Mouse (Mus musculus): ENCODE measurements around the gene Egfr. TPM values are rescaled to one million over a fixed set of nuclear protein-coding genes. Genes with fewer than 3 reads are reported as not detected.

Egfr gene
- polyA plus RNA-seq, 1 experiment from 2014 or later: 6.4 TPM

DNA sequence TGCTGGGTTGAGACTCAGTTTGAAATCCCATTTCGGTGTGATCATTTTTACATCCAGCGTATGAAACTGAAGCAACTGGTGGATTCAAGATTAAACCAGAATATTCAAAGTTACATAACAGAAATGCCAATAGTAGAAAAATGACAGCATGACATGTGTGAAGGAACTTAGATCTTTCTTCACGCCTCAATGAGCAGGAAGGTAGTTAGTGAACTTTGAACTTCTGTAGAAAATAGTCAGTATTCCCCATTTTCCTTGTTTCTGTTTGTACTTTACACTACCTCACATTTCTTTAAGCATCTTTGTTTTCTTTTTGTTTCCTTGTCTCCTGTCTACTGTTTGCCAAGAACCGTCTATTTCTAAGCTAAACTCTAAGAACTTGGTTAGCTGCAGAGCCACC is 53.9 kb downstream of the Egfr start:
- WGBS: 87% methylated on average over 4 of the region's 4 CpGs
- no peak overlapping the region for H3K4me2 ChIP-seq (ENCODE audit: low read depth, low read length)
- DNase-seq (ENCODE audit: low spot score) (no peak), ATAC-seq (replicated peaks; ENCODE audit: insufficient number of reproducible peaks, low FRiP score, low TSS enrichment, low read depth) (no peak)
- H3K4me3 ChIP-seq (ENCODE audit: low read depth, low read length): no peak overlapping the region
- no peaks in the 10 kb centered on the region for H3K36me3 ChIP-seq (replicated peaks; ENCODE audit: control insufficient read depth, insufficient read depth, low read depth, low read length)
- no peaks in the 10 kb centered on the region for H3K27me3 ChIP-seq (ENCODE audit: control insufficient read depth, insufficient read depth, low read length)
- no peak overlapping the region for H3K9ac ChIP-seq (replicated peaks; ENCODE audit: low read length)
- no peaks in the 10 kb centered on the region for H3K9me3 ChIP-seq (replicated peaks; ENCODE audit: control insufficient read depth, low read length)
- H3K4me1 ChIP-seq (ENCODE audit: control insufficient read depth, insufficient read depth, low read length): no peaks in the 10 kb centered on the region
- H3K27ac ChIP-seq (replicated peaks; ENCODE audit: low read depth, low read length): no peak overlapping the region

DNA sequence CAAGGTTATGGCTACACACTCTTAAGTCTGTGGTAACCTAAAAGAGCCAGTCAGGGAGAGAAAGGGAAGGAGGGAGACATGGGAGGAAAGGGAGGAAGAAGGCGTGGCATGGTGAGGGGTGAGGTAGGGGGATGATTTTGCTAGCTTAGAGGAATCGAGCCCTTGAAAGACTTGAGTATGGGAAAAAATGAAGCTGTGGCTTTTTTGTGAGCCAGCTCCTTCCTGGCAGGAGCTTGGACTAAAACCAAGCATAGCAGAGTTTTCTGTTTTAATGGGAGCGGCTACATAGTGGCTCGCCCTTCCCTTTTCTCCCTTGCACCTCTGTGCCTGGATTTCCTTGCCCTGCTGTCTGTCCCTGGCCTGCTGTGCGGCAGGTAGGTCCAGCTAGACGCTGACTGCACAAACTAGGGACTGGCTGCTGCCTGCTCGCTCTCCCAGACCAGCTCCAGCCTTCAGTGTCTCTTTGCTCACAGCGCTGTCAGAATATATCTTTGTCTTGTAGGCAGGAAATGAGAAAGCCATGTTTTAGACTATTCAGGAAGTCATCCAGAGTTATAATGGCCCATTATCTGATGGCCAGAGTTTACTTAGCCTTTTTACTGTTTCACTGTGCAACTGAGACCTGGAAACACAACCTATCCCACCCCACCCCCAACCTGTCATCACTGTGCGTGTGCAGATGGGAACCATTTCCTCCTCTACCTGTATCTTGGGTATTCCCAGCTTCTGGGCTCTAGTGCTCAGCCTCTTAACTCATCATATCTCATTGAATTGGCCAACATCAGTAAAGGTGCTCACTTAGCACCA is 57.4 kb downstream of the Egfr start:
- ATAC-seq (replicated peaks; ENCODE audit: insufficient number of reproducible peaks, low FRiP score, low TSS enrichment, low read depth): no peak
- Histone ChIP-seq H3K36me3 (replicated peaks; ENCODE audit: control insufficient read depth, insufficient read depth, low read depth, low read length) (no peaks in the 10 kb centered on the region), H3K4me1 (ENCODE audit: control insufficient read depth, insufficient read depth, low read length) (no peaks in the 10 kb centered on the region), H3K4me2 (ENCODE audit: low read depth, low read length) (no peak overlapping the region), H3K27ac (replicated peaks; ENCODE audit: low read depth, low read length) (no peak overlapping the region), H3K9me3 (replicated peaks; ENCODE audit: control insufficient read depth, low read length) (no peaks in the 10 kb centered on the region), H3K4me3 (ENCODE audit: low read depth, low read length) (no peak overlapping the region), H3K9ac (replicated peaks; ENCODE audit: low read length) (no peak overlapping the region), H3K27me3 (ENCODE audit: control insufficient read depth, insufficient read depth, low read length) (no peaks in the 10 kb centered on the region)
- DNase-seq (ENCODE audit: low spot score): no peak
- 70% methylated on average over 9 of the region's 9 CpGs for WGBS

DNA sequence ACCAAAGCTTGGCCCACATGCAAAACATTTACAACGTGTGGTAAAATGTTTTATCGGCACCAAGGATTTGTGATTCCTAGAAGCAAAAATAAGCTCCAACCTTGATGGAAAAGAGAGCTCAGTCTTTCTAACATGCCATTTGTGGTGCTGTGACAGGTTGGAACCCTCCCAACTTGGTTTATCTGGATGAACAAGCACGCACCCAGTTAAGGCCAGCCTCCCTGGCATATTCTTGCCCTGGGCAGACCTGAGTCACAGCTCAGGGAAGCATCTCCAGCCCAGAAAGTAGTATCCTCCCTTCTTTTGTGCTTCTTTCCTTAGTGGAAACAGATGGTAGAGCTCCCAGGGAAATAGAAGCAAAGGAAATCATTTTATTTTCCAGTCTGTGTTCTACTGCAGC is 58.1 kb downstream of the Egfr start:
- WGBS: 86% methylated on average over 3 of the region's 3 CpGs
- H3K27ac ChIP-seq (replicated peaks; ENCODE audit: low read depth, low read length): no peak overlapping the region
- H3K9me3 ChIP-seq (replicated peaks; ENCODE audit: control insufficient read depth, low read length): no peaks in the 10 kb centered on the region
- no peak overlapping the region for H3K9ac ChIP-seq (replicated peaks; ENCODE audit: low read length)
- no peak overlapping the region for H3K4me3 ChIP-seq (ENCODE audit: low read depth, low read length)
- H3K36me3 ChIP-seq (replicated peaks; ENCODE audit: control insufficient read depth, insufficient read depth, low read depth, low read length): no peaks in the 10 kb centered on the region
- no peak overlapping the region for H3K4me2 ChIP-seq (ENCODE audit: low read depth, low read length)
- ATAC-seq (replicated peaks; ENCODE audit: insufficient number of reproducible peaks, low FRiP score, low TSS enrichment, low read depth): no peak
- no peak for DNase-seq (ENCODE audit: low spot score)
- no peaks in the 10 kb centered on the region for H3K4me1 ChIP-seq (ENCODE audit: control insufficient read depth, insufficient read depth, low read length)
- no peaks in the 10 kb centered on the region for H3K27me3 ChIP-seq (ENCODE audit: control insufficient read depth, insufficient read depth, low read length)

DNA sequence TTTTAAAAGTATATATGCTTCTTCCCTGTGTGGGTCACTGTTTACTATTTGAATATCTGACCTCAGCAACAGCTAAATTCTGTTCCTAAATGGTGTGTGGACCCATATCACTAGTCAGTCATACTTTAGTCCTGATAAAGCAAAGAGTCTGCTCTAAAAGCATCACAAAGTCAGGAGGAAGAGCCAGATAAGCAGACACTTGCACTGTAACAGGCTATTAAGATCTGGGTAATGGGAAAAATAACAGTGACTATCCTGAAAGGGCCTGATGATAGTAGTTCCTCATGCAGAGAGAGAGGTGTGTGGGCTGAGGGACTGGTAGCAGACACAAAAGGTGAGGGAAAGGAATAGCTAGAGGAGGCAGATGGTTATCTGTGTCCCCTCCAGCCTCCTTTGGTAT is 61.3 kb downstream of the Egfr start:
- H3K36me3 ChIP-seq (replicated peaks; ENCODE audit: control insufficient read depth, insufficient read depth, low read depth, low read length): no peaks in the 10 kb centered on the region
- no peak for DNase-seq (ENCODE audit: low spot score)
- H3K4me1 ChIP-seq (ENCODE audit: control insufficient read depth, insufficient read depth, low read length): no peaks in the 10 kb centered on the region
- H3K27me3 ChIP-seq (ENCODE audit: control insufficient read depth, insufficient read depth, low read length): no peaks in the 10 kb centered on the region
- no peak overlapping the region for H3K9ac ChIP-seq (replicated peaks; ENCODE audit: low read length)
- no peak overlapping the region for H3K4me3 ChIP-seq (ENCODE audit: low read depth, low read length)
- H3K27ac ChIP-seq (replicated peaks; ENCODE audit: low read depth, low read length): no peak overlapping the region
- H3K9me3 ChIP-seq (replicated peaks; ENCODE audit: control insufficient read depth, low read length): no peaks in the 10 kb centered on the region
- no peak overlapping the region for H3K4me2 ChIP-seq (ENCODE audit: low read depth, low read length)
- ATAC-seq (replicated peaks; ENCODE audit: insufficient number of reproducible peaks, low FRiP score, low TSS enrichment, low read depth): no peak

DNA sequence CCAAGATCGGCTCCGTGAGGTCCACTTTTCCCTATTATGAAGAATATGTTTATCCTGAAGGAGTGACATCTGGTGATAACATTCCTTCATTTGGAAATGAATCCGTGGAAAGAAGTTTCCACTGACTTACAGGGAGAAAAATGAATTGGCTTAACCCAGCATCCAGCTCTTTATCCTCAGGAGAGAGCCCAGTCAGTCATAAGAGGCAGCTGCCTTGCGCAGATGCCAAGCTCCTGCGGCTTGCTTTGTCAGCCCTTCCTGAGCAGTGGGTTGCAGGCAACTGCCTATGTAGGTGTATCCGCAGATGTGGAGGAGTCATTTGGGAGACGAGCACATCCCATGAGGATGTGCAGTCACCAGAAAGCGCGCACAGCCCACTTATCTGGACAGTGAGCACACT is 64.4 kb downstream of the Egfr start:
- no peaks in the 10 kb centered on the region for H3K4me1 ChIP-seq (ENCODE audit: control insufficient read depth, insufficient read depth, low read length)
- H3K36me3 ChIP-seq (replicated peaks; ENCODE audit: control insufficient read depth, insufficient read depth, low read depth, low read length): no peaks in the 10 kb centered on the region
- 90% methylated on average over 9 of the region's 9 CpGs for WGBS
- no peak overlapping the region for H3K27ac ChIP-seq (replicated peaks; ENCODE audit: low read depth, low read length)
- H3K4me3 ChIP-seq (ENCODE audit: low read depth, low read length): no peak overlapping the region
- H3K27me3 ChIP-seq (ENCODE audit: control insufficient read depth, insufficient read depth, low read length): no peaks in the 10 kb centered on the region
- no peak overlapping the region for H3K9ac ChIP-seq (replicated peaks; ENCODE audit: low read length)
- no peak for ATAC-seq (replicated peaks; ENCODE audit: insufficient number of reproducible peaks, low FRiP score, low TSS enrichment, low read depth)
- no peak for DNase-seq (ENCODE audit: low spot score)
- no peak overlapping the region for H3K4me2 ChIP-seq (ENCODE audit: low read depth, low read length)
- H3K9me3 ChIP-seq (replicated peaks; ENCODE audit: control insufficient read depth, low read length): no peaks in the 10 kb centered on the region

DNA sequence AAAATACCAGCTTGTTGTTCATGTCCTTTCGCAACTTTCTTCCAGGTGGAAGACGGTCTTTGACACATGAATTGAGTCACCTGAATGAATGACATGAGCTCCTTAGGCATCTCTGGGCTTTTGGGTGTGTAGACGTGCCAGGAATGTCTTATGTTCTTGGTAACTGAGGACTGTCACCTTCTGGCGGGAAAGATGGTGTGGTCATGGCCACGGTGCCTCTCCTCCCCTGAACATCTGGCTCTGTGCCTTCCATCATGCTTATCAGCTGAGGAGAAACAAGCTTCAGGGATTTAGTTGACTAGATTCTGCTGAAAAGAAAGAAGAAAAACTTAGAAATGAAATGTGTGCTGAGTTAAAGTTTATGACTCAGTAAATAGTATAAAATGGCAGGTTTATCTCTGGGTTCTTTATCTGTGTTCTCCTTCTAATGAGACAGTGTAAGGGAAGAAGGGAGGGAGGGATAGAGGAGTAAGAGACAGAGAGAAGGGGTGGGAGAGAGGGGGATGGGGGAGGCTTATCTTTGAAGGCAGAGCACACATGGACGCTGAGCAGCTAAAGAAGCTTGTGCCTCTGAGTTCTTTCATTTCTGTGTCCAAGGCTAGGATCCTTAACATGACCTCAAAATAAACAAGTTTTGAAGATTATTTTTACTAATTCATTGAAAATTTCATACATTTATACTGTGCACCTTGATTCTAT is 65.5 kb downstream of the Egfr start:
- H3K9ac ChIP-seq (replicated peaks; ENCODE audit: low read length): no peak overlapping the region
- H3K27ac ChIP-seq (replicated peaks; ENCODE audit: low read depth, low read length): no peak overlapping the region
- H3K27me3 ChIP-seq (ENCODE audit: control insufficient read depth, insufficient read depth, low read length): no peaks in the 10 kb centered on the region
- H3K4me1 ChIP-seq (ENCODE audit: control insufficient read depth, insufficient read depth, low read length): no peaks in the 10 kb centered on the region
- no peak for DNase-seq (ENCODE audit: low spot score)
- no peak for ATAC-seq (replicated peaks; ENCODE audit: insufficient number of reproducible peaks, low FRiP score, low TSS enrichment, low read depth)
- no peak overlapping the region for H3K4me3 ChIP-seq (ENCODE audit: low read depth, low read length)
- no peaks in the 10 kb centered on the region for H3K9me3 ChIP-seq (replicated peaks; ENCODE audit: control insufficient read depth, low read length)
- no peaks in the 10 kb centered on the region for H3K36me3 ChIP-seq (replicated peaks; ENCODE audit: control insufficient read depth, insufficient read depth, low read depth, low read length)
- 88% methylated on average over 6 of the region's 6 CpGs for WGBS
- H3K4me2 ChIP-seq (ENCODE audit: low read depth, low read length): no peak overlapping the region

DNA sequence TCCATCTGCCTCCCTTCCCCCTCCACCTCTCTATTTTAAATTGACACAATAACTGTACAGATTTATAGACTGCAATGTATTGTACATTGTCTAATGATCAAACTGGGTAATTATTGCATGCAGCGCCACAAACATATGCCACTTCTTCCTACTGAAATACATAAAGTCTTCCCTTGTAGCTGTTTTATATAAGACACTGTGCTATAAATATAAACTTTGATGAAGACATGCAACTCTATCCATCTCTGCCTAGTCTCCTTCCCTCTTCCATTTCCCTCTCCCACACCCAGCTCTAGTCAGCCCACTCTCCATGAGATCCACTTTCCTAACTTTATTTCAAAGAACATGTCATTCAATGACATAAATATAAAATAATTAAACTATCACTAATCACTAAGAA is 67.4 kb downstream of the Egfr start:
- Histone ChIP-seq H3K27me3 (ENCODE audit: control insufficient read depth, insufficient read depth, low read length) (no peaks in the 10 kb centered on the region), H3K4me1 (ENCODE audit: control insufficient read depth, insufficient read depth, low read length) (no peaks in the 10 kb centered on the region), H3K4me2 (ENCODE audit: low read depth, low read length) (no peak overlapping the region), H3K4me3 (ENCODE audit: low read depth, low read length) (no peak overlapping the region), H3K9me3 (replicated peaks; ENCODE audit: control insufficient read depth, low read length) (no peaks in the 10 kb centered on the region), H3K9ac (replicated peaks; ENCODE audit: low read length) (no peak overlapping the region), H3K27ac (replicated peaks; ENCODE audit: low read depth, low read length) (no peak overlapping the region), H3K36me3 (replicated peaks; ENCODE audit: control insufficient read depth, insufficient read depth, low read depth, low read length) (no peaks in the 10 kb centered on the region)
- DNase-seq (ENCODE audit: low spot score) (no peak), ATAC-seq (replicated peaks; ENCODE audit: insufficient number of reproducible peaks, low FRiP score, low TSS enrichment, low read depth) (no peak)
- 94% methylated on average over 1 of the region's 1 CpGs for WGBS

DNA sequence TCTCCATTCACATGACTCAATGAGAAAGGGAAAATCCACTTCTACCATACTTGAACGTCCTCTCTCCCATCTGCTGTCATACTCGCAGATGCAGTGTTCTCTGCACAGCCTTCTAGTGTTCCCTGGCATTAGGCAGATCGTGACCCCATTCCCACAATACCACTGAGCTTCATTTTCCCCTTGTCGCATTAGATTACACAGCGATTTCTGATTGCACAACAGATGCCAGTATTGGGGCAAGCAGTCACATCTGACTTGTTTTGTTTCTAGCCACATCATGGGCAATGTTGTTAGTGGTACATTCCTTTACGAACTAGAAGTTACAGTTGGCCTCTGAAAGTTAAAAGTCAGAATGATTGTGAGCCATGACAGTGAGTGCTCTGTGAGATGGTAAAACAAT is 68.1 kb downstream of the Egfr start:
- ATAC-seq (replicated peaks; ENCODE audit: insufficient number of reproducible peaks, low FRiP score, low TSS enrichment, low read depth): no peak
- no peak overlapping the region for H3K9ac ChIP-seq (replicated peaks; ENCODE audit: low read length)
- H3K4me1 ChIP-seq (ENCODE audit: control insufficient read depth, insufficient read depth, low read length): no peaks in the 10 kb centered on the region
- WGBS: 76% methylated on average over 6 of the region's 6 CpGs
- no peaks in the 10 kb centered on the region for H3K36me3 ChIP-seq (replicated peaks; ENCODE audit: control insufficient read depth, insufficient read depth, low read depth, low read length)
- H3K27ac ChIP-seq (replicated peaks; ENCODE audit: low read depth, low read length): no peak overlapping the region
- H3K4me3 ChIP-seq (ENCODE audit: low read depth, low read length): no peak overlapping the region
- no peaks in the 10 kb centered on the region for H3K9me3 ChIP-seq (replicated peaks; ENCODE audit: control insufficient read depth, low read length)
- H3K4me2 ChIP-seq (ENCODE audit: low read depth, low read length): no peak overlapping the region
- no peaks in the 10 kb centered on the region for H3K27me3 ChIP-seq (ENCODE audit: control insufficient read depth, insufficient read depth, low read length)
- no peak for DNase-seq (ENCODE audit: low spot score)

Measured in embryonic facial prominence, embryonic 11.5 days (tissue).